13 mouse cellular contexts compared by ENCODE assay signal in the genomic region with DNA sequence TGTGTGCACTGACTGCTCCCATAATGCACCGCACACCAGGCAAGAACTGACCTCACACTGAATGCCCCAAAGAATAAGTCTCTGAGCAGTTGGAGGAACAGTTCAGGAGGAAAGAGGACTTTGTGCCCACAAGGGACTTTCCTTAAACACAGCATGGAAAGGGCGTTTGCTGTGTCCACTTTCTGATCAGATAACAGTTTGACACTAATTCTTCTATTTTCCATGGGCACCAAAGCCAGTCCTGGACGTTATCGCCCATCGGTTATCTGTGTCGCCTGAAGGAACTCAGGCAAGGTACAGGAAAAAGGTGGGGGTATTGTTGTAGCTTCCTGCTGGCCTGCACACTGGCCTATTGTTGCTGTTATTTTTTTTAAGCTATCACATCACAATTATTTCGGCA. TPM values are rescaled to one million over a fixed set of nuclear protein-coding genes. Genes with fewer than 3 reads are reported as not detected.
A peak's percentile ranks its signal among the peaks of the same experiment; 100 is the strongest.
DNase-seq lines count a peak whose midpoint lies in the region; ATAC-seq and TF ChIP-seq lines count a peak whose summit lies in the region.
"Had no signal": no experiment of that assay in that cellular context is flagged by ENCODE, and none has a peak within 500 bp of the region (broad histone marks: within the 10 kb centered on the region; RNA-seq: fewer than 3 reads in every experiment).

No protein-coding gene starts in this region.

- peak; percentile 99 for TF ChIP-seq EP300 in heart, adult 2 months (IDR thresholded peaks at IDR 0.05; ENCODE audit: insufficient read depth, low read depth, low read length)

- no peaks in the 10 kb centered on the region for H3K79me2 ChIP-seq in heart, adult 2 months (replicated peaks; ENCODE audit: control insufficient read depth, insufficient read depth, low read length)

- H3K9ac ChIP-seq in heart, adult 2 months (ENCODE audit: low read depth, low read length): no peak overlapping the region
- H3K9ac ChIP-seq: hindbrain, embryonic 14.5 days; limb, embryonic 12.5 days had no signal

- no peak for TF ChIP-seq CTCF in heart, adult 2 months (IDR thresholded peaks at IDR 0.05)

- H3K36me3 ChIP-seq in heart, adult 2 months (ENCODE audit: control insufficient read depth, insufficient read depth, low read length): peaks cover 19% of the 10 kb centered on the region

- intact Hi-C loops in heart, adult 2 months (cut with DNase I): loop anchor here (5.0 to 10.0 kb wide), 2 partner anchors 67 to 270 kb away; no protein-coding TSS in a partner anchor

- WGBS in heart, adult 2 months: 36% methylated on average over 7 of the region's 7 CpGs

- peak overlapping the region; percentile 80 for H3K27ac ChIP-seq in heart, adult 2 months
- H3K27ac ChIP-seq: hindbrain, embryonic 14.5 days; limb, embryonic 12.5 days had no signal

- peak; percentile 69; the same call in 1 of the 2 replicates for TF ChIP-seq POLR2A in heart, adult 2 months (IDR thresholded peaks at IDR 0.05; ENCODE audit: insufficient read depth, low read depth, low read length)

- DNase-seq in MN1 (ENCODE audit: low spot score): peak; percentile 7
- peak; percentile 26 to 53 for DNase-seq in heart, adult 2 months
- peak; percentile 59 for DNase-seq in kidney, adult 9 months
- DNase-seq in lung, postnatal 14 days: peak; percentile 39
- DNase-seq in right cerebral cortex, adult 18-20 months: no peak
- DNase-seq in urinary bladder, adult 2 months (ENCODE audit: low spot score): no peak
- DNase-seq: embryo, embryonic 11 days; thymus, postnatal 4 days had no signal

- H3K4me1 ChIP-seq in heart, adult 2 months (ENCODE audit: control insufficient read depth, insufficient read depth, low read length): peaks cover 18% of the 10 kb centered on the region
- H3K4me1 ChIP-seq: limb, embryonic 12.5 days; megakaryocyte, embryonic 14.5 days had no signal

- no peak overlapping the region for H3K4me3 ChIP-seq in heart, adult 2 months
- H3K4me3 ChIP-seq: limb, embryonic 12.5 days; megakaryocyte, embryonic 14.5 days; myocyte had no signal

- no peaks in the 10 kb centered on the region for H3K27me3 ChIP-seq in heart, adult 2 months (ENCODE audit: control insufficient read depth, insufficient read depth, low read length)
- H3K27me3 ChIP-seq: limb, embryonic 12.5 days; megakaryocyte, embryonic 14.5 days had no signal

- no peak for ATAC-seq in cerebellum, adult (ENCODE audit: insufficient number of reproducible peaks, low FRiP score, low TSS enrichment)

RNA-seq across cellular contexts. Expression of a gene that starts 34.6 kb away (rescaled TPM):
- total RNA-seq in heart, adult 2 months (2021): 1 to 10 TPM; 7.3 to 7.6 TPM
- polyA plus RNA-seq in heart, adult 2 months (2012; rRNA removed): 15.1 and 21.1 TPM in 2 replicates
- polyA plus RNA-seq in urinary bladder, adult 2 months (2012; rRNA removed): 8.6 and 15.2 TPM in 2 replicates
- polyA plus RNA-seq: myocyte had no signal

Comparison
In these comparisons a context has a peak if more than half of its experiments do, and no peak if none do; other contexts are left out.
1. DNase-seq: peak in MN1 (single experiment), heart, adult 2 months (2 of 2), kidney, adult 9 months (single experiment) and lung, postnatal 14 days (single experiment); none in right cerebral cortex, adult 18-20 months (single experiment) and urinary bladder, adult 2 months (single experiment).